Mouse (Mus musculus) gastrocnemius, adult 2 months (tissue): ENCODE measurements around the gene Fam189a1. TPM values are rescaled to one million over a fixed set of nuclear protein-coding genes. Genes with fewer than 3 reads are reported as not detected.

Source experiments
- DNase-seq: peaks from one replicate; pipeline ENCODE4 v3.0.0; 2022
- H3K27ac ChIP-seq: fragments of 200-600 bp; 2 replicates; pipeline ENCODE4 v1.8.1; 2022; ENCODE audit warnings: mild to moderate bottlenecking
- H3K4me3 ChIP-seq: fragments of 200-600 bp; 2 replicates; pipeline ENCODE4 v1.8.1; 2022; ENCODE audit warnings: mild to moderate bottlenecking, moderate library complexity
- CTCF ChIP-seq: fragments of 200-600 bp; IDR thresholded peaks from 2 replicates; pipeline ENCODE4 v1.8.1; 2022; ENCODE audit warnings: antibody characterized with exemption, mild to moderate bottlenecking, moderate library complexity
- intact Hi-C: fragments of 180-260 bp; cut with DNase I; formaldehyde crosslinking; loops from one replicate; pipeline ENCODE4 v1.15.1; 2025
- total RNA-seq, 2 experiments: library from RNA; stranded (reverse); gene quantifications; 2 replicates each; pipeline ENCODE4 v1.2.3; 2021

The Fam189a1 gene
- total RNA-seq, 2 experiments from 2014 or later, result not detected

DNA sequence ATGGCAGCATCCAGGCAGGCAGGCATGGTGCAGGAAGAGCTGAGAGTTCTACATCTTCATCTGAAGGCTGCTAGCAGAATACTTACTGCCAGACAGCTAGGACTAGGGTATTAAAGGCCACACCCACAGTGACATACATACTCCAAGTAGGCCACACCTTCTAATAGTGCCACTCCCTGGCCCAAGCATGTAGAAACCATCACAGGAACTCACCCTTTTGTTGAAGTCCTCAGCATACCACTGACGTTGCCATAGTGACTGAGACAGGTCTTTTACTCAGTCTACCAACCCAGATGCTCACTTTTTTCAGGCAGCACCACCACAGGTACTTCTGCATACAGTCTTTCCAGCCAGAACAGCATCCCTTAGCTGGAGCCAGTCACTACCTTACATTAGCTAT lies 104.4 kb downstream of the Fam189a1 start:
- Histone ChIP-seq H3K27ac (no peak overlapping the region), H3K4me3 (no peak overlapping the region)
- intact Hi-C loops, result no loop called here
- no peak for DNase-seq
- no peak for TF ChIP-seq CTCF

DNA sequence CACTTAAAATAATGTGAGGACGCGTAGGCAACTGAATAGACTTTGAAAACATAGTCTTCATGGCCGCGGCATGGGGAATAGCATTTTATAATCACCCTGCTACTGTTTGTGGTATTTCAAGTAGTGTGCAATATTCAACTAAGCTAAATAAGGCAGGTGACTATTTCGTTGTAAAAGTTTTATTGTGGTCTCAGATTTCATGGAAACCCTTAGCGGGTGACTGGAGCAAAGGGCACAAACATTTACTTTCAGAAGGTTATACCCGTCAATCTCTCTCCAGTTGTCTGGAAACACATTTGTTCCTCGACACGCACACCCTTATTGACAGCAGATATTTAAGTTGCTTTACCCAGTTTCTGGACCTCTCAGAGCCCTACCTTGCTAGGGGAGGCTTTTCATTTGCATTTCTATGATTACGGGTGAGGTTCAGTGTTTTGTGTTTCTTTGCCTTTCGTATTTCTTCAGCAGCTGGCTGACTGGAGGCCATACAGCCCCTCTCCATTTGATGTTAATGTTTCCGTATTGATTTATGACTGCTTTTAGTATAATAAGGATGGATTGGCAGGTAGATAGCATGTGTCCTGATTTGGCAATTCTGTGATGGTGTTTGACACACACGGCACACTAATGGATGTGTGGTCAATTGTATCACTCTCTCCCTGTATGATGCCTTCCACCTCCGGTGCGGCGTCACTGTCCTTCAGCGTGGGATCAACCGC lies 107.0 kb downstream of the Fam189a1 start:
- DNase-seq, result no peak
- Histone ChIP-seq H3K4me3 (no peak overlapping the region), H3K27ac (no peak overlapping the region)
- intact Hi-C loops, result no loop called here
- no peak for TF ChIP-seq CTCF

DNA sequence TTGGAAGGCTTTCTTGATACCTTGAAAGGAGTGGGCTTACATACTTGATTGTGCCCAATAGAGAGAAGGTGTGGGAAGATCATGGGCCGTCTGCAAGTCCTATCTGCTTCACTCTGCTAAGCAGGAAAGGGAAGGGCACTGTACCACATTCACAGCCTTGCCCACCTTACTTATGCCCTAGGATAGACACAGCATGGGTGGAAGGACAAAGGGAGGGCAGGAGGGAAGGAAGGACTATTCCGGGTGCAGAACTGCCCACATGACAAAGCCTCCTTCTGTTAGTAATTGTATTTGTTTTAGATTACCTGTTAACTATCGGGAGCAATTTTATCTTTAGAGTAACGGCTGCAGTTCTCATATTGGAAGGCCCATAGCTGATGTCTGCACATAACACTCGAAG lies 108.7 kb downstream of the Fam189a1 start:
- intact Hi-C loops, result no loop called here
- DNase-seq, result no peak
- H3K27ac ChIP-seq, result no peak overlapping the region
- no peak overlapping the region for H3K4me3 ChIP-seq
- no peak for TF ChIP-seq CTCF

DNA sequence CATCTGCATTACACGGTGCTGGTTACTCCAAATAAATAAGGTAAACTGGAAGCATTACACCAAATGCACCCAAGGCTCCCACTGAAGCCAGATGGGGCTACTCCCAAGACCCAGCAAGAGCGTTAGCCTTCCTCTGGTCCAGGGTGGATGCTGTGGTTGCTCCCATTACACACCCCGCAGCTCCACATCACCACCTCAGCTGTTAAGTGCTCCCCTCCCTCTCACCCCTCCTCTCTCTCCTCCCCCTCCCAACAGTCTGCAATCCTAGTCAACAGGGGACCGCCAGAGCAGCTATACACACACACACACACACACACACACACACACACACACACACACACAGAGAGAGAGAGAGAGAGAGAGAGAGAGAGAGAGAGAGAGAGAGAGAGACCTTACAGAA lies 109.7 kb downstream of the Fam189a1 start:
- Histone ChIP-seq H3K4me3 (no peak overlapping the region), H3K27ac (no peak overlapping the region)
- intact Hi-C loops, result no loop called here
- DNase-seq, result no peak
- no peak for TF ChIP-seq CTCF

DNA sequence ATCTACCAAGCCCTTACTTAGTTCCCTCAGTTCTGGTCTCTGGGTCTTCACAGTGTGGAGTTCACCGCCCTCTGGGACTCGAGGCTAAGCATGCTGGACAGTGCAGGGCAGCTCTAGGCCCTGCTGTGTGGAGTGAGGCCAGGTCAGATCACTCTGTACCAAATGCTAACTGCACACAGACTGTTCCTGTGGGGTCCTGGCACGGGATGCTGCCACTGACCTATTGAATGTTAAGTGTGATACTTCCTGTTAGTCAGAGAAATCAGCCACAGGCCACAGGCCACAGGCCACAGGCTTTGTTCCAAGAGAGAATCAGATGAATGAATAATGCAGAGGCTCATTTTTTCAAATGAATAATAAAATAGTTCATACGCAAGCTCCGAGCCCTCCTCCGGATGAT lies 112.1 kb downstream of the Fam189a1 start:
- no peak overlapping the region for H3K27ac ChIP-seq
- intact Hi-C loops, result no loop called here
- no peak overlapping the region for H3K4me3 ChIP-seq
- no peak for TF ChIP-seq CTCF
- no peak for DNase-seq

DNA sequence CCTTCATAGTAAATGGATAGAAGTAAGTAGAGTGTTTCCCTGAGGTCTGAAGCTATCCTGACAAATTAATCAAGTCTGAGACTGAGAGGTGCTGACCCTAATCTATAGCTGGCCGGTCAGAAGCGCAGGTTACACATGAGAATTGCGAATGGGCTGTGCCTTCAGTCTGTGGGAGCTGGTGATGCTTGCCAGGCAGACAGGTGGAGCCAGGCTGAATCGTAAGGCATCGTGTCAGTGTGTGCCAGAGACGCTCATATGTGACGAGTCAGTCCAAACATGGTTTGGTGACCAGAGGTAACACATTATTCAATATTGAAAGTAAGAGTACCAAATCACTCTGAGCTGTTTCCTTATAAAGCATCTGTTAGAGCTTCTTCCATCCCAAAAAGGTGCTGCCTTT lies 115.3 kb downstream of the Fam189a1 start:
- intact Hi-C loops, result no loop called here
- Histone ChIP-seq H3K4me3 (no peak overlapping the region), H3K27ac (no peak overlapping the region)
- no peak for DNase-seq
- TF ChIP-seq CTCF, result no peak

DNA sequence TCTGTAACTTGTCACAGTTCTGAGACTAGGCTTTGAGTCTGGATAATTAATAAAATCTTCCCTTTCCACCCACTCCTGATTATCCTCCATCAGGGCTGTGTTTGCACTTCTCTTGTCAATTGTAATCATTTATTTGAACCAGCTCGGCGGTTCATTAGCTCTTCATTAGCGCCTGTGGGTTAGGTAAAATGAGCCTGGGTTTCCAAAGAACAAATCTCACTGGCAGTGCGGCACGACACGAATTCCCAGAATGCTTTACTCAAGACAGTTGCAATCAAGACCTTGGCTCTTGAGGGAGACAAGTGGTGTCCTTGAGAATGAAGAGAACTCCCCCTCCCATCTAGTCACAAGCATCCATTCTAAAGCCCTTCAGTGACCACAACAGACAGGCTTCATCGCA lies 124.6 kb downstream of the Fam189a1 start:
- no peak for TF ChIP-seq CTCF
- H3K4me3 ChIP-seq, result no peak overlapping the region
- intact Hi-C loops, result no loop called here
- no peak for DNase-seq
- no peak overlapping the region for H3K27ac ChIP-seq

DNA sequence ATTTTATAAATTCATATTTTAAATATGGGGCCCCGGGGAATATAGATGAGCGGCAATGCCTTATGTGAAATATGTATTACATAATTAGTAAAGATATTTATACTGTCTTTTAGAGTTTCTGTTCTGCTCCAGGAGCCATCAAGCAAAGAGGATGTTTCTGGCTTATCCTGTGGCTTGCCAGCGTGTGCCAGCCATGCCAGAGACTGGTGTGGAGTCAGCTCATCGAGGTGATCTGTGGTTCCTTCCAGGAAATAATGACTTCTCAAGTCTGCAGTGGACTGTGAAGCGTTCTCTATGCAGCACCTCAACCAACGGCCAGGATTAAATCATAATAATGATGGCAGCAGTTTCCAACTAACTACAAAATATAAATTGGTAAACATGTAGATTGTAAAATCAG lies 125.2 kb downstream of the Fam189a1 start:
- no peak for TF ChIP-seq CTCF
- no peak overlapping the region for H3K4me3 ChIP-seq
- H3K27ac ChIP-seq, result no peak overlapping the region
- no peak for DNase-seq
- intact Hi-C loops, result no loop called here

DNA sequence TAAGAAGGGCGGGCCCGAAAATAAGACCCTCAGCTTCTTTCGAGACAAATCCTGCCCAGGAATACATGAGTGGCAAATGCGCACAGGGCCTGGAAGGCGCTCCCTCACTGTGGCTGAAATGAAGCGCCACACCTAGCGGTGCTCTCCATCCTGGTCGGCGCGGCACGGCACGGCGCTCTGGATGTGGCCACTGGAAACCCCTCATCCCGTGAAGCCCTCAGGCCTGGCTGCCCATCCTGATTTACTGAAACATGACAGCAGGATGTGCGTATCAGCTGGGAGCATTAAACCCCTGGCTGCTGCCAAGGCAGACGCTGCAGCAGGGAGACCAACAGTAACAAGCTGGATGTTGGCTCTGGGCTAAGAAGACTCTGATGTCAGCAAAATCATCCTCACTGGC lies 126.4 kb downstream of the Fam189a1 start:
- no peak for TF ChIP-seq CTCF
- no peak overlapping the region for H3K27ac ChIP-seq
- intact Hi-C loops, result no loop called here

DNA sequence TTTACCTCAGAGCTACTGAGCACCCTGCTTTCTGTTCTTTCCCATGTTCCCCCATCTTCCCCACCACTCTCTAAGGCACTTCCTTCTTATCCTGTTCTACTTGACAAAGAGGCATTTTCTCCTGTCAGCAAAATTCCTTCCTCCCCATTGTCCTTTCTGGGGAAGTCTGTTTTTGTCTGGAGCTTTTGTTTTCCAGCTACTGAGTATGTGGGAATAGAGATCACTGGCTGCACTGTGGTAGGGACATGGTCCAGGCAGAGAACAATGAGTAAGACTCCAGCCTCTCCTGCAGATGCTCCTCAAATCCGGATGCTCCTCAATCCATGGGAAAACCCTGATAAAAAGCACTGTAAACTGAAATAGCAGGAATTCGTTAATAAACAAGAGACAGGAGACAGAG lies 135.1 kb downstream of the Fam189a1 start:
- DNase-seq, result no peak
- no peak for TF ChIP-seq CTCF
- Histone ChIP-seq H3K27ac (no peak overlapping the region), H3K4me3 (no peak overlapping the region)
- intact Hi-C loops, result no loop called here

More for the DNA sequence above, 126.4 kb downstream of the Fam189a1 start:
- H3K4me3 ChIP-seq, result no peak overlapping the region
- DNase-seq, result no peak

DNA sequence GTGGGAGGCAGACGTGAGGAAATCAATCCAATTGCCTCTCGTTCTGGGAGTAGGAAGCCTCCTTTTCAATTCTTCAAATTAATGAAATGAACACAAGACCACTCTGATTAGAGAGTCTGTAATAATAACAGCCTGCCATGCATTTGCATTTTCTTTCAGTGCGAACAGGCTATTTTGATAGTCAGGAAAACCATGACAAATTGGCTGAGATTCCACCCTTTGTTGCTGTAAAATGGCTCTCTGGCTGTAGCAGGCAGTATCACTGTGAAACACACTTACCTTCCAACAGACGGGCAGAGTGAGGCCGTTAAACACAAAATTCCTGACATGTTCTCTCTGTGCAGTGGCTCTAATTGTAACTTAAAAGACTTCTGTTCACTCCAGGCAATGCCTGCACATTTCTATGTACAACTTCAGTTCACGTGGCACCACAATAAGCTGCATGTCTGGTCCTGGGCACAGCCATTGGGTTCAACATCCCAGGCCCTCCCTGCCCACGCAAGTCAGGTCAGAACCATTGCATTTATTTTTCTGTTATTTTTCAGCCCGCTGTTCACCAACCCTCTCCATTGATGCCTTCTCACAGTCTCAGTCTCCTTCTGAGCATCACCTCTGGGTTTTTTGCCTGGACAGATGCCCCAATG lies 138.2 kb downstream of the Fam189a1 start:
- H3K4me3 ChIP-seq, result no peak overlapping the region
- intact Hi-C loops, result no loop called here
- no peak for TF ChIP-seq CTCF
- no peak for DNase-seq
- H3K27ac ChIP-seq, result no peak overlapping the region

DNA sequence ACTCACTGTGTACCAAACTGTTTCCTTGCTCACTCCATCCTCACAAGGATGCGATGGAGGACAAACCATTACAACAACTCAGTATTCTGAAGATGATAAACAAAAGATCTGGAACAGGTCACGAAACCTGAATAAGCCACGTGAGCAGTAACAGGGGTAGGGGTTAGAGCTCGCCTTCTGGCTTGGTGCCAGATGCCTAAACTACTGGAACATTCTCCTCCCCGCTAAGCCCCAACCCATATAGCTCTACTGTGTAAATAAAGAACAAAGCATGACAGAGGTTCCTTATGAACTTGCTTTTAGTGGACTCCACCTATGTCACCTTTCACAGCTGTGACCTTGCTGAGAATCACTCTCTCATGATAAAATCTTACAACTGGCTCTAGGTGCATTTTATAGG lies 139.0 kb downstream of the Fam189a1 start:
- TF ChIP-seq CTCF, result no peak
- no peak for DNase-seq
- intact Hi-C loops, result no loop called here
- Histone ChIP-seq H3K27ac (no peak overlapping the region), H3K4me3 (no peak overlapping the region)

DNA sequence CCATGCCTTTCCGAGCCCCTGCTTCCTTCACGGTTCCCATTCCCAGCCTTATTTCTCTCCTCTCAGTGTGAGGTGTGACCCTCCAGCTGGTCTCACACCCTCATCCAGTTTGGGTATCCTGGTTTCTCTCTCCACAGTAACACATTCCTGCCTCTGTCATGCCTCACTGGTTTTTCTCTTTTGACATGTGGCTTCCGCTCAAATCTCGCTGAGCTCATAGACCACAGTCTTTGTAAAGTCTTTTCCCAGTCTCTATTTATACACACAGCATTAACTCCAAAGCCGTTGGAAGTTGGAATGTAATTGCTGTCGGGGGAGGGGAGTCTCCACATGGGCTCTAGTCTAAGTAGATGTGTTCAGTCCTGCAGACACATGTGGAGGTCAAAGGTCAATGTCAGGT lies 145.2 kb downstream of the Fam189a1 start:
- DNase-seq, result no peak
- intact Hi-C loops, result no loop called here
- TF ChIP-seq CTCF, result no peak
- H3K27ac ChIP-seq, result no peak overlapping the region
- H3K4me3 ChIP-seq, result no peak overlapping the region

DNA sequence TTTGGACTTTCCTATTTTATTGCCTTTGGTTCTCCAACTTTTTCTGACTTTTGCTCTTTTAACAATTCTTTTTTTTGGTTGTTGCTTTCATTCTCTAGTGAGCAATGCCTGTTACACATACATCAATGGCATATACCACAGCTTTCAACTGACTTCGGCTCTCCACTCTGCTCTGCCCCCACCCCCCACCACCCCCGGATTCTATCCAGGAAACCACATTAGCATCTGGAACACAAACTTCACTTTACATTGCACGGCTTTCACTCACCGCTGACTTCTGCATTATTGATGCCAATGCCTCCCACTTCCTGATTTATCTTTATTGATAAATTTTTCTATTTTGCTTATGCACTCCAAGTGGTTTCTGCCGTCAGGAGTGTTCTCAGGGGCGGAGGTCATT lies 146.1 kb downstream of the Fam189a1 start:
- intact Hi-C loops, result no loop called here
- no peak for TF ChIP-seq CTCF
- Histone ChIP-seq H3K4me3 (no peak overlapping the region), H3K27ac (no peak overlapping the region)
- no peak for DNase-seq
